Mouse (Mus musculus) bone marrow, adult 2 months (tissue): ENCODE results near the gene 9930111J21Rik2. TPM values are rescaled to one million over a fixed set of nuclear protein-coding genes. Genes with fewer than 3 reads are reported as not detected.
"Not testable (repeated sequence)": the region's sequence is repeated elsewhere in the genome, so short reads cannot be mapped to it uniquely, and the experiment has no call there.

ENCODE experiments used
- H3K27ac ChIP-seq: fragments of 200-500 bp; 2 replicates; pipeline ENCODE4 v1.5.1; 2012; ENCODE audit warnings: low read depth, mild to moderate bottlenecking, control low read depth, inconsistent platforms, low read length; ENCODE audit not compliant: control insufficient read depth, poor library complexity, insufficient read depth
- H3K4me1 ChIP-seq: fragments of 200-500 bp; 2 replicates; pipeline ENCODE4 v1.6.1; 2011; ENCODE audit warnings: low read length; ENCODE audit not compliant: control insufficient read depth, insufficient read depth
- H3K4me3 ChIP-seq: fragments of 200-500 bp; replicated peaks from 2 replicates; pipeline ENCODE3; 2011; ENCODE audit warnings: mild to moderate bottlenecking, low read depth, low read length, control low read depth; ENCODE audit not compliant: control insufficient read depth
- WGBS: fragments of 180-500 bp; shearing (Covaris S2); methylation state at CpG from one replicate; pipeline ENCODE4 v1.1.7; 2018; 5-methylcytosine and 5-hydroxymethylcytosine counted together
- polyA plus RNA-seq: library from polyadenylated mRNA; stranded (reverse); fragments of >200 nt; gene quantifications from 2 replicates; pipeline ENCODE4 v1.2.4, GENCODE M21; 2011; ENCODE audit warnings: low replicate concordance; ENCODE audit not compliant: missing spikeins, insufficient read depth, insufficient read length

Gene 9930111J21Rik2
- polyA plus RNA-seq, 1 experiment = 13.8 TPM

DNA sequence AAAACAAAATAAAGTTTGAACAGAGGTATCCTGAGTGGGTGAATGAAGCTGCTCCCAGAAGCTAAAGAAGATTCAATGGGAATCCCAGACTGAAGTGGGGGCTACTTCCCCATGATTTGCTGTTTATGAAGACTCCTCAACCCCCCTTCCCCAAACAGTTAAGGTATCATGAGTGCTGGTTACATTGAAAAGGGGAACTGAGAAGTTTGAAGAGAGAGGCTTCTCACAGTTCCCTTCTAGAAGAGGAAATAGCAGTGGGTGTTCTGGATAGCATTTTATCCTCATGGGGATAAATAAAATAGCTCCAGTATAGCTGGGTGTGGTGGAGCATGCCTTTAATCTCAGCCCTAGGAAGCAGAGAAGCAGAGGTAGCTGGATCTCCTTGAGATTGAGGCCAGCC, 978 bp downstream of the 9930111J21Rik2 start:
- not testable (repeated sequence) for H3K4me1 ChIP-seq, H3K27ac ChIP-seq, H3K4me3 ChIP-seq

DNA sequence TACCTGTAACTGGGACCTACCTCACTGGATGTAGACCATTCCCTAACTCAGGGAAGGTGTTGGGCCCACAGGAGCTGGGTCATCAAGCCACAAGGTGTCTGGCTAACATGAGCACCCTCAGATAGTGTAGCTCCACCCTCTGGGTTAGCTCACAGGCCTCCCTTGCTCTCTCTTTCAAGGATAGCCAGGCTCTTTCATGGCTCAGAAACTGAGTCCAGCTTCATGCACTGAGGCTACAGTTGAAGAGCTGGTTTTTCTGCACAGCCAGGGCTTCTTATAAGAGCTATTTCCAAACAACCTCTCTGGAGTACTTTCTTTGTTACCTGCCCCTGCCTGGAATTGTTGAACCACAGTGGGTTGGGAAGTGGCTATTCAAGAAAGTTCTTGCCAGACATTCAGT, 39.0 kb downstream of the 9930111J21Rik2 start:
- not testable (repeated sequence) for H3K4me1 ChIP-seq, H3K4me3 ChIP-seq, H3K27ac ChIP-seq

DNA sequence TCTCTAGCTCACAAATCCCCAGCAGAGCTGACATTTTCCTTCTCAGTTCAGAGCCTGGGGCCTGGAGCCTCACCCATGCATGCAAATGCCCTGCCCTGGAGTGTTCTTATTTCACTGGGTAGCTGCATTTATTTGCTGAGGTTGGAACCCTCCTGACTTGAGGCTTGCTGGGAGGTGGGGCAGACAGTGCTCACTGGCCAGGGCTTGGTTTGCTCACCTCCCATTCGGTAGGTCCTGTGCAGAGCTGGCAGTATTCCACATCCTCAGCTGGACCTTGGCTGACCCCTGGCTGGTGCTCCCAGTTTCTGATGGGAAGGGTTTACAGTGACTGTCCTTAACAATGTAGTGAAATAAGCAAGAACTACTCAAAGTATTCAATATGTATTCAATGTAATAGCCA, 44.3 kb downstream of the 9930111J21Rik2 start:
- H3K4me1 ChIP-seq, H3K4me3 ChIP-seq, H3K27ac ChIP-seq: not testable (repeated sequence)
- WGBS = 87% methylated on average over 1 of the region's 1 CpGs

DNA sequence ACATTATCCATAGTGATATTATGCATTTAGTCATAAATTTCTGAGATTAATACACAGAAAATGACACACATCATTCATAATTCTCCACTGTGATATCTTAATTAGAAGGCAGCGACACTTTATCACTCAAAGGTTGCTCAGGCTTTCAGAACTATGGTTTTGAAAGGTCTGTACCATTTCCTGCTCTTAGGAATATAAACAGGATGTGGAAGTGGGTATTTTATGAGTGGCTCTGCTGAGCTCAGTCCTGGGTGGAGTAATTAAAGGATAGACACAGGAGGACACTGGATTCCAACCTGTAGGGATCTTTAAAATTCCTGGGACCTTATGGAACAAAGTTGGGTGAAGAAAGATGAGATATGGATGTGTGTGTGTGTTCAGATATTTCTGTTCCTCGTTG, 44.7 kb downstream of the 9930111J21Rik2 start:
- not testable (repeated sequence) for H3K4me3 ChIP-seq, H3K27ac ChIP-seq, H3K4me1 ChIP-seq
- 35% methylated on average over 2 of the region's 2 CpGs for WGBS

DNA sequence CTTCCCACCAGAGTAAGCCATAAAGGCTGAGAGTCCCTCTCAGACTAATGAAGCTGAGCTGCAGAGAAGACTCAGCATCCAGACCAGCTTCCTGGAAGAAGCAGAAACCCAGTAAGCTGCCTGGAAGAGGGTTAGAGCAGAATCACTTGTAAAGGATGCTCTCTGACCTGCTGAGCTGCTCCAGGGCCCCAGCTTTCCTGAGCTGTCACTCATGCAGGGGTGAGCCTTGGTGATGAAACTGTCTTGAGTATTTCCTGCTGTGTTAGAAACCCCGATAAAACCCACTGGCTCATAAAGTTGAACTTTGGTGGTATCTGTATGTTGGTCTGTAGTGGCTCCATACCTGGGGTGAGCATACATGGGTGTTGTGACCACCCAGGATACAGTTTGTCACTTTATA, 50.6 kb downstream of the 9930111J21Rik2 start:
- H3K4me3 ChIP-seq, H3K27ac ChIP-seq, H3K4me1 ChIP-seq: not testable (repeated sequence)
- WGBS = 4% methylated on average over 1 of the region's 1 CpGs

DNA sequence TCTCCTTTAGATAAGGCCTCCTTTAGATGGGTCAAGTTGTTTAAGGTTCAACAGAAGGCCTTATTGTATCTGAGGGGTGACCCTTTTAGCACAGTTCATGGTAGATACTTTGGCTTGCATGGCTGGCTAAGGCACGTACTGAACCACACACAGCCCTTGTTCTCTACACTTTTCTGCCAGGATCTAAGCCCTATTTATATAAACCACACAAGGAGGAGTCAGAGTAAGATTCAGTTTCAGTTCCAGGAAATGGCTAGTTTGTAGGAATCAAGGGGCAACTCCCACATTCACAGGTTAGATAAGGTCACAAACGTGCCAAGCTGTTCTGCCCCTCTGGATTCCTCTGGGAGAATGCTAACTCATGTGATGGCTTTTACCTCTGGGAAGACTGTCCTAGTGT, 57.0 kb downstream of the 9930111J21Rik2 start, which contains the start of gene Tgtp1:
Tgtp1 (minus strand) TSS at position 155 of the 400 bp plus-strand sequence.
- WGBS = 14% methylated on average over 2 of the region's 2 CpGs
- not testable (repeated sequence) for H3K4me3 ChIP-seq, H3K27ac ChIP-seq, H3K4me1 ChIP-seq

GRCm38 (mm10) chr11:48993296-48993695, 57.7 kb downstream of the 9930111J21Rik2 start:
- H3K4me3 ChIP-seq, H3K27ac ChIP-seq, H3K4me1 ChIP-seq: not testable (repeated sequence)
- 63% methylated on average over 10 of the region's 10 CpGs for WGBS

DNA sequence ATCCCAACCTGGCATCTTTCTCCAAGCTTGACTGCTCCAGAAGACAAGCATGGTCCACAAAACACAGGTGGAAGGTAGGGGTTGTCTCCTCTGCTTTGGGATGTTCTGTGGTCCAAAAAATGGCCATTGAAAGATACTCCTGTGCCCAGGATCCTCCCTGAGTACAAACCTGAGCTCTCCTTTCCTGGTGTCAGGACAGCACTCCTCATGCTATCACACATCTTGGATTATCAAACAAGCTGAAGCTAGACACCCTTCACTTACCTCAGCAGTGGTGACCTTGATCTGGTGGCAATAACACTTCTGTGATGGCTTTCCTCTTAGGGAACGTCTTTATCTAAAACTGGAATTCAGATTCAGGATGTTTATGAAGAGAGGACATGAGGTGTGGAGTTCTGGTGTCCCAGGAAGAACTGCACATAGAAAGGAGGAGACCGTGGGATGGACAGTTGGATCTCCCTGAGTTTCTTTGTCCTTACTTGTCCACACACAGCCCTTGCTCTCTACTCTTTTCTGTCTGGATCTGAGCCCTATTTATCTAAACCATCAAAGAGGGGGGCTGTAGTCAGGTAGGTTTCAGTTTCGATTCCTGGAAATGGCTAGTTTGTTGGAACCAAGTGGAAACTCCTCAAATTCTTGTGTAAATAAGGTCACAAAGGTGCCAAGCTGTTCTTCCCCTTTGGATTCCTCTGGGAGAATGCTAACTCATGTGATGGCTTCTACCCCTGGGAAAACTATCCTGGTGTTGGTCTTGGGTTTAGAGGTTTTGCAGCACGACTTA, 59.1 kb downstream of the 9930111J21Rik2 start, which contains the start of gene Gm12185:
Gm12185 (minus strand) TSS at position 487 of the 781 bp plus-strand sequence.
- WGBS = 15% methylated on average over 4 of the region's 4 CpGs
- H3K4me1 ChIP-seq, H3K4me3 ChIP-seq, H3K27ac ChIP-seq: not testable (repeated sequence)

GRCm38 (mm10) chr11:48989981-48990380, 61.1 kb downstream of the 9930111J21Rik2 start:
- 47% methylated on average over 2 of the region's 2 CpGs for WGBS
- not testable (repeated sequence) for H3K4me1 ChIP-seq

GRCm38 (mm10) chr11:48988219-48988618, 62.8 kb downstream of the 9930111J21Rik2 start:
- 28% methylated on average over 2 of the region's 3 CpGs for WGBS
- H3K4me1 ChIP-seq, H3K27ac ChIP-seq, H3K4me3 ChIP-seq: not testable (repeated sequence)

More at GRCm38 (mm10) chr11:48989981-48990380, 61.1 kb downstream of the 9930111J21Rik2 start:
- H3K4me3 ChIP-seq, H3K27ac ChIP-seq: not testable (repeated sequence)

DNA sequence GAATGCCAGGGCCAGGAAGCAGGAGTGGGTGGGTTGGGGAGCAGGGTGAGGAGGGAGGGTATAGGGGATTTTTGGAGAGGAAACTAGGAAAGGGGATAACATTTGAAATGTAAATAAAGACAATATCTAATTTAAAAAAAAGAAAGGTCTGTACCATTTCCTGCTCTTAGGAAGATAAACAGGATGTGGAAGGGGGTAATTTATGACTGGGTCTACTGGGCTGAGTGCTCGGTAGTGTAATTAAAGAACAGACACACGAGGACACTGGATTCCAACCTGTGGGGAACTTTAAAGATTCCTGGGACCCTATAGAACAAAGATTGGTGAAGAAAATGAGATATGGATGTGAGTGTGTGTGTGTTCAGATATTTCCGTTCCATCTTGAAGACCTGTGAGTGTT, 68.2 kb downstream of the 9930111J21Rik2 start:
- not testable (repeated sequence) for H3K27ac ChIP-seq, H3K4me3 ChIP-seq
- no CpG with 5 or more reads among the region's 3 CpGs for WGBS

DNA sequence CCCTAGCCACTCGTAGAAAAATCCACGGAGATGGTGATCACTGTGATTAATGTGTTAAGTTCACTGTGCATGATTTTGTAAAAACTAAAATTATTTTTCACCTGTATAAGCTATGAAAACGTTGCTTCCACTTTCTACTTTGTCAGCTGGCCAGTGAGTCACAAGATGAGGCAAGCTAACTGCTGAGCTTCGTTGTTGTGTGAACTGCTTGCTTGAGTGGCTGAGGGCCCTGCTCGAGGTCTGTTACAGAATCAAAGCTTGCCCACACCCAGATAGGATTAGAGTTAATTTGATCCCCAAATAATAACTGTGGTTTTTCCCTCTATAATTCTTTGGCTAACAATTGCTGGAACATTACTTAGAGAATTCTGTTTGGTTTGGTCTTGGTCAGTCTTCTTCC, 71.0 kb downstream of the 9930111J21Rik2 start:
- H3K27ac ChIP-seq, H3K4me3 ChIP-seq, H3K4me1 ChIP-seq: not testable (repeated sequence)
- no CpG with 5 or more reads among the region's 5 CpGs for WGBS

More for the DNA sequence above, 68.2 kb downstream of the 9930111J21Rik2 start:
- not testable (repeated sequence) for H3K4me1 ChIP-seq

DNA sequence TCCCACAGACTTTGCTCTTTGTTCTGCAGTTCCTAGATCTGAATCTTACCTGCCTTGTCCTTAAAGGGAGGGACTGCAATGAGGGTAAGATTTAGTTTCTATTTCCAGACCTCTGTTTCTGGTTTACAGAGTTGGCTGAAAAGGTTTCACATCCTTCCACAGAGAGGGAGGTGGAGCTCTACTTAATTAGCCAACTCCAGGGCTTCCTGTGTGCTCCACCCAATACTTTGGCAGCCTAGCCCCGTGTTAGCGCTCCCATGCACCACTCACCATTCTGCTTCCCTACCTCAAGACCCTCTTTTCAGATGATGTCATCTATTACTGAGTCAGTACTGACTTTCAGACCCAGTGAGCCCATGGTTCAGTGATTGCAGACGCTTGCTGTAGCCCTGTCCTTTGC, 71.8 kb downstream of the 9930111J21Rik2 start, which contains the start of gene 9930111J21Rik1:
9930111J21Rik1 (minus strand) TSS at position 148 of the 400 bp plus-strand sequence.
- H3K4me3 ChIP-seq, H3K4me1 ChIP-seq: not testable (repeated sequence)
- H3K27ac ChIP-seq = 0 out of 2 replicates have a peak within 1 kb of the TSS, but pooled peaks have one; percentile 48
- WGBS = no CpG with 5 or more reads among the region's 3 CpGs
